9 mouse cellular contexts compared by ENCODE assay signal in the genomic region with DNA sequence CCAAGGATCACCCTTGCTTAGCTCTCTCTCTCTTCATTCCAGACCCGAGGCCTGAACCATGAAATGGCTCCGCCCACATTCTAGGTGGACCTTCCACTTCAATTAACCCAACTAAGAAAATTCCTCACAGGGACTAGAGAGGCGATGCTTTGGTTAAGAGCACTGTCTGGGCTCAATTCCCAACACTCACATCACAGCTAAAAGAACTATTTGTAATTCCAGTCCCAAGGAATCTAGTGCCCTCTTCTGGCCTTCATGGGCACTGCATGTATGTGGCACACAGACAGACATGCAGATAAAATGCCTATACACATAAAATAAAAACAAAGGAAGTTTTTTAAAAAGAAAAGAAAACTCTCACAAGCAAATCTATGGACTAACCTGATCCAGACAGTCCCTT. TPM values are rescaled to one million over a fixed set of nuclear protein-coding genes. Genes with fewer than 3 reads are reported as not detected.
A peak's percentile ranks its signal among the peaks of the same experiment; 100 is the strongest.
DNase-seq lines count a peak whose midpoint lies in the region; ATAC-seq and TF ChIP-seq lines count a peak whose summit lies in the region.
"Had no signal": no experiment of that assay in that cellular context is flagged by ENCODE, and none has a peak within 500 bp of the region (broad histone marks: within the 10 kb centered on the region; RNA-seq: fewer than 3 reads in every experiment).

No protein-coding gene starts in this region.

- POLR2A ChIA-PET in Patski (lab: Charles Lee) = interaction anchor here (0.5 to 0.6 kb wide), 2 partner anchors 92 to 107 kb away, joined by 3 to 4 read pairs; no protein-coding TSS in a partner anchor

- CTCF ChIA-PET in Patski (lab: Charles Lee) = interaction anchor here (0.7 to 5.7 kb wide), 16 partner anchors 8 to 271 kb away, joined by 3 to 56 read pairs (median 5); a partner anchor contains a TSS

- no peaks in the 10 kb centered on the region for H3K9me3 ChIP-seq in heart, embryonic 10.5 days
- no peaks in the 10 kb centered on the region for H3K9me3 ChIP-seq in stomach, postnatal 0 days (ENCODE audit: control insufficient read depth, low read length)

- DNase-seq in heart, adult 2 months = peak; percentile 40 to 74
- DNase-seq in heart, embryonic 10.5 days (ENCODE audit: low spot score) = no peak
- peak; percentile 34 for DNase-seq in Patski (ENCODE audit: low read depth, low spot score)
- DNase-seq in cerebellum, postnatal 25 days = peak; percentile 76 to 85
- DNase-seq in gastrocnemius, postnatal 36 days = peak; percentile 51 to 63
- DNase-seq in layer of hippocampus, adult 18-20 months (ENCODE audit: low spot score in 2 of 2) = peak; percentile 65 to 91
- DNase-seq in lung, postnatal 25 days (ENCODE audit: low spot score) = peak; percentile 39
- peak; percentile 64 for DNase-seq in stomach, postnatal 0 days (ENCODE audit: low spot score)

- no peaks in the 10 kb centered on the region for H3K36me3 ChIP-seq in heart, adult 2 months (ENCODE audit: control insufficient read depth, insufficient read depth, low read length)
- no peaks in the 10 kb centered on the region for H3K36me3 ChIP-seq in heart, embryonic 10.5 days
- no peaks in the 10 kb centered on the region for H3K36me3 ChIP-seq in stomach, postnatal 0 days (ENCODE audit: control insufficient read depth, insufficient read depth, low read length)

- H3K9ac ChIP-seq in heart, adult 2 months (ENCODE audit: low read depth, low read length) = no peak overlapping the region
- no peak overlapping the region for H3K9ac ChIP-seq in stomach, postnatal 0 days (ENCODE audit: low read length)

- TF ChIP-seq CTCF in heart, adult 2 months (IDR thresholded peaks at IDR 0.05) = peak; percentile 97
- TF ChIP-seq CTCF in Patski (IDR thresholded peaks at IDR 0.05) = peak; percentile 86
- TF ChIP-seq CTCF in stomach, postnatal 0 days (IDR thresholded peaks at IDR 0.05; ENCODE audit: low read depth) = peak; percentile 87

- H3K27ac ChIP-seq in heart, adult 2 months = no peak overlapping the region
- H3K27ac ChIP-seq in heart, embryonic 10.5 days = no peak overlapping the region
- H3K27ac ChIP-seq in stomach, postnatal 0 days (replicated peaks) = no peak overlapping the region

- intact Hi-C loops in heart, adult 2 months (cut with DNase I) = loop anchor here (1.0 to 2.0 kb wide), 2 partner anchors 158 to 213 kb away; no protein-coding TSS in a partner anchor
- intact Hi-C loops in gastrocnemius, postnatal 36 days (cut with DNase I) = loop anchor here (2.0 to 10.0 kb wide), 2 partner anchors 159 to 217 kb away; no protein-coding TSS in a partner anchor

- no peak for TF ChIP-seq EP300 in heart, adult 2 months (IDR thresholded peaks at IDR 0.05; ENCODE audit: insufficient read depth, low read depth, low read length)
- no peak for TF ChIP-seq EP300 in stomach, postnatal 0 days (optimal IDR thresholded peaks at IDR 0.05)

- no peak overlapping the region for H3K4me3 ChIP-seq in heart, adult 2 months
- H3K4me3 ChIP-seq in heart, embryonic 10.5 days = no peak overlapping the region
- H3K4me3 ChIP-seq in stomach, postnatal 0 days (ENCODE audit: low read depth, low read length) = no peak overlapping the region

- no peaks in the 10 kb centered on the region for H3K4me1 ChIP-seq in heart, adult 2 months (ENCODE audit: control insufficient read depth, insufficient read depth, low read length)
- no peaks in the 10 kb centered on the region for H3K4me1 ChIP-seq in heart, embryonic 10.5 days
- H3K4me1 ChIP-seq in stomach, postnatal 0 days (replicated peaks; ENCODE audit: control insufficient read depth, insufficient read depth) = no peaks in the 10 kb centered on the region

- in situ Hi-C loops in Patski (cut with MboI; ENCODE audit: low pct_unique_long_range_greater_than_20kb) = loop anchor here (5.0 kb wide), 1 partner anchor 159 kb away; no protein-coding TSS in a partner anchor

- no peak for ATAC-seq in Patski
- no peak for ATAC-seq in stomach, postnatal 0 days (ENCODE audit: low FRiP score, low TSS enrichment)

- WGBS in heart, adult 2 months = 22% methylated on average over 3 of the region's 3 CpGs
- WGBS in heart, embryonic 10.5 days = 34% methylated on average over 3 of the region's 3 CpGs
- 22% methylated on average over 3 of the region's 3 CpGs for WGBS in stomach, postnatal 0 days

- TF ChIP-seq POLR2A in heart, adult 2 months (IDR thresholded peaks at IDR 0.05; ENCODE audit: insufficient read depth, low read depth, low read length) = no peak

- H3K4me2 ChIP-seq in stomach, postnatal 0 days (replicated peaks; ENCODE audit: low read depth) = no peak overlapping the region

- no peaks in the 10 kb centered on the region for H3K79me2 ChIP-seq in heart, adult 2 months (replicated peaks; ENCODE audit: control insufficient read depth, insufficient read depth, low read length)

- H3K27me3 ChIP-seq in heart, adult 2 months (ENCODE audit: control insufficient read depth, insufficient read depth, low read length) = no peaks in the 10 kb centered on the region
- no peaks in the 10 kb centered on the region for H3K27me3 ChIP-seq in heart, embryonic 10.5 days (ENCODE audit: insufficient read depth, poor library complexity, severe bottlenecking)
- no peaks in the 10 kb centered on the region for H3K27me3 ChIP-seq in Patski
- H3K27me3 ChIP-seq in stomach, postnatal 0 days (ENCODE audit: control insufficient read depth, insufficient read depth, low read length) = no peaks in the 10 kb centered on the region

RNA-seq across cellular contexts. Expression of a gene that starts 27.4 kb away (rescaled TPM):
- under 1 TPM in 1 of 2 experiments, not detected in 1; 0.09 TPM for total RNA-seq in heart, adult 2 months (2021)
- 0.04 and 0.06 TPM in 2 replicates for polyA plus RNA-seq in heart, adult 2 months (2012; rRNA removed)
- 0.24 TPM in 1 of 2 replicates, not detected in the other for polyA plus RNA-seq in heart, embryonic 10.5 days (2016; fragmentation: Nextera tagmentation; extraction: Ambion mirVana)
- 55.9 TPM for polyA plus RNA-seq in Patski (2021)
- total RNA-seq in gastrocnemius, postnatal 36 days (2021) = under 1 TPM in 1 of 2 experiments, not detected in 1; 0.07 TPM
- total RNA-seq in layer of hippocampus, adult 18-20 months (2021) = 10 to 100 TPM; 44.0 to 60.0 TPM
- 0.55 and 1.1 TPM in 2 replicates for polyA plus RNA-seq in stomach, postnatal 0 days (2015; fragmentation: Nextera tagmentation; extraction: Ambion mirVana)
- polyA plus RNA-seq: lung, embryonic 16.5 days had no signal

RNA-seq across cellular contexts. Expression of a gene that starts 33.1 kb away (rescaled TPM):
- total RNA-seq in heart, adult 2 months (2021) = not detected
- 0.47 TPM in 1 of 2 replicates, not detected in the other for polyA plus RNA-seq in heart, adult 2 months (2012; rRNA removed)
- polyA plus RNA-seq in heart, embryonic 10.5 days (2016; fragmentation: Nextera tagmentation; extraction: Ambion mirVana) = 0.07 and 0.18 TPM in 2 replicates
- 0.54 TPM for polyA plus RNA-seq in Patski (2021)
- total RNA-seq in gastrocnemius, postnatal 36 days (2021) = not detected
- total RNA-seq in layer of hippocampus, adult 18-20 months (2021) = 10 to 100 TPM; 84.7 to 86.2 TPM
- polyA plus RNA-seq in stomach, postnatal 0 days (2015; fragmentation: Nextera tagmentation; extraction: Ambion mirVana) = 0.05 and 0.18 TPM in 2 replicates

Comparison
In these comparisons a context has a peak if more than half of its experiments do, and no peak if none do; other contexts are left out.
1. RNA of a gene that starts 27.4 kb away (polyA plus RNA-seq): 55.9 TPM in Patski (single experiment); 0.55 to 1.1 TPM in stomach, postnatal 0 days, 0.24 TPM in heart, embryonic 10.5 days and 0.04 to 0.06 TPM in heart, adult 2 months; every median in the first group is over 10 times any median in the second.
2. Peak in every context shown above with its lines, with median percentiles within 50 percentile points of each other: CTCF ChIP-seq.